Mouse (Mus musculus): ENCODE measurements around the gene Slc29a4.

DNA sequence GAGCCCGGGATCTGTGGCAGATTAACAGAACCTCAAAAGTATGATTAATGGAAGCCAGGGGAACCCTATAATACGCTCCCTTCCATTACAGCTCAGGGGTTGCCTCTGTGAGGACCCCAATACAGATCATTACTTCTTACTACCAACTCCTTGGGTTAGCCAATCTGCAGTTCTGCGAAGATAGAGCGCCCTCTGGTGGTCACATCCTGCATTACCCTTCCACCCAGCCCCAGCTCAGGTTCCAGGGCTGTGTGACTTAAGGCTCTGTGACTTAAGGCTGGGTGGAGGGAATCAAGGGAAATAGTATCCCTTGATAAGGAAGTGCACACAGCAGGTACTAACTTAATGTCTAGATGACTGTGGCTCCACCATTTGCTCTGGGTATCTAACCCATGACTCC, 25.7 kb downstream of the Slc29a4 start:
- TF ChIP-seq CTCF (IDR thresholded peaks at IDR 0.05) (peak; percentile 96), EP300 (IDR thresholded peaks at IDR 0.05) (no peak)
